Mouse (Mus musculus): ENCODE measurements around the gene 2200002J24Rik. TPM values are rescaled to one million over a fixed set of nuclear protein-coding genes. Genes with fewer than 3 reads are reported as not detected.

Gene 2200002J24Rik
- polyA plus RNA-seq, 1 experiment from 2014 or later, result not detected

DNA sequence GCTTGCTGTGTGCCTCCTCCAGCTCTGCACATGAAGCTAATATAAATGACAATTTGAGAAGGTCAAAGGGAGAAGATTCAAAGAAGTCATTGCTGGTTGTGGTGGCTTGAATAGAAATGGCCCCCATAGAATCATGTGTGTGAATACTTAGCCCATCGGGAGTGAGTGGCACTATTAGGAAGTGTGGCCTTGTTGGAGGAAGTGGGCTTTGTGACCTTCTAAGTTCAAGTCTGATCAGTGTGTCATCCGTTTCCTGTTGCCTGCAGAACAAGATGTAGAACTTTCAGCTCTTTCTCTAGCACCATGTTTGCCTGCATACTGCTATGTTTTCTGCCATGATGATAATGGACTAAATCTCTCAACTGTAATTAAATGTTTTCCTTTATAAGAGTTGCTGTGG lies 15.3 kb upstream of the 2200002J24Rik start:
- WGBS, result 78% methylated on average over 2 of the region's 2 CpGs

DNA sequence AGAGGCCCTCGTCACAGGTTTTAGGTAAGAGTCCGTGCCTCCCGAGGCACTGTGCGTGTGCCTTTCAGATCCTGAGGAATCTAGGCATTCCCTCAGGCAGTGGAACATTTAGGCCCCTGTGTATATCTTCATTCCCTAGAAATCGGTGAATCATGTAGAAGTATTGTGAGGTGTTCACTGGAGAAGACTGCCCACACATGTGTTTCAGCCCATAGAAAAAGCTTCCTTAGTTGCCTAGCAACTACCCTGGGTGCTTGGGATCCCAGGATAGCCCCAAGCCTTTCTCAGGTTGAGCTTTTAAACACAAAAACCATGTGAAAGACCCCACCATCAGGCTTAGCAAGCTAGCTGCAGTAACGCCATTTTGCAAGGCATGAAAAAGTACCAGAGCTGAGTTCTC lies 10.4 kb upstream of the 2200002J24Rik start:
- H3K4me2 ChIP-seq (ENCODE audit: low read depth, low read length, severe bottlenecking), result no peak overlapping the region
- H3K27me3 ChIP-seq (ENCODE audit: control insufficient read depth, insufficient read depth, low read length), result peaks cover 3% of the 10 kb centered on the region; the same call in 1 of the 2 replicates
- H3K36me3 ChIP-seq (ENCODE audit: control insufficient read depth, insufficient read depth, low read length), result no peaks in the 10 kb centered on the region
- H3K9me3 ChIP-seq (ENCODE audit: control insufficient read depth, low read length), result no peaks in the 10 kb centered on the region
- no peaks in the 10 kb centered on the region for H3K4me1 ChIP-seq (replicated peaks; ENCODE audit: control insufficient read depth, insufficient read depth, low read length)
- no peak overlapping the region for H3K9ac ChIP-seq (ENCODE audit: low read length)
- no peak overlapping the region for H3K27ac ChIP-seq (ENCODE audit: low read depth, low read length)
- 70% methylated on average over 6 of the region's 6 CpGs for WGBS
- DNase-seq (ENCODE audit: low spot score) (peak; percentile 37), ATAC-seq (replicated peaks; ENCODE audit: low FRiP score) (no peak)
- H3K4me3 ChIP-seq (ENCODE audit: low read depth, low read length), result no peak overlapping the region

More for the DNA sequence above, 15.3 kb upstream of the 2200002J24Rik start:
- no peak overlapping the region for H3K9ac ChIP-seq (ENCODE audit: low read length)
- H3K36me3 ChIP-seq (ENCODE audit: control insufficient read depth, insufficient read depth, low read length), result no peaks in the 10 kb centered on the region
- H3K9me3 ChIP-seq (ENCODE audit: control insufficient read depth, low read length), result no peaks in the 10 kb centered on the region; the same call in 1 of the 2 replicates
- H3K4me1 ChIP-seq (replicated peaks; ENCODE audit: control insufficient read depth, insufficient read depth, low read length), result no peaks in the 10 kb centered on the region
- no peak overlapping the region for H3K27ac ChIP-seq (ENCODE audit: low read depth, low read length)
- no peak for DNase-seq (ENCODE audit: low spot score)
- peaks cover 3% of the 10 kb centered on the region; the same call in 1 of the 2 replicates for H3K27me3 ChIP-seq (ENCODE audit: control insufficient read depth, insufficient read depth, low read length)
- H3K4me3 ChIP-seq (ENCODE audit: low read depth, low read length), result no peak overlapping the region
- H3K4me2 ChIP-seq (ENCODE audit: low read depth, low read length, severe bottlenecking), result no peak overlapping the region
- no peak for ATAC-seq (replicated peaks; ENCODE audit: low FRiP score)

DNA sequence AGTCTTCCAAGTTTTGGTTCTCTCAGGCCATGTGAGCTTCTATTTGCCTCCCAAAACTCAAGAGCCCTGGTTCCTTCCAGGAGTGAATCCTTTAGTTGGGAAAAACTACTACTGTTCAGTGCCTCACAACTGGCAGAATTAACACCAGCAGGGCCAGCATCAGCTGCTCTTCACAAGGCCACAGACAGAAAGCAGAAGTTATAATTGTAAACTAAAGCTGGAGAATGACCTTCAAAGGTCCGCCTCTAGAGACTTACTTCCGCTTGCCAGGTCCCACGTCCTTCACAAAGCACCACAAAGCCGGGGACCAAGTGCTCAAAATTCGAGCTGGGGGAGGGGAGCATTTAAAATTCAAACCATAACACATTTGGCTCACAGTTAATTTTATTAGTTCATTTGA lies 625 bp upstream of the 2200002J24Rik start:
- WGBS, result 69% methylated on average over 5 of the region's 5 CpGs
- H3K27me3 ChIP-seq (ENCODE audit: control insufficient read depth, insufficient read depth, low read length), result no peaks in the 10 kb centered on the region
- no peaks in the 10 kb centered on the region for H3K4me1 ChIP-seq (replicated peaks; ENCODE audit: control insufficient read depth, insufficient read depth, low read length)
- no peak for DNase-seq (ENCODE audit: low spot score)
- H3K27ac ChIP-seq (ENCODE audit: low read depth, low read length), result no peak overlapping the region
- no peak for ATAC-seq (replicated peaks; ENCODE audit: low FRiP score)
- no peaks in the 10 kb centered on the region for H3K9me3 ChIP-seq (ENCODE audit: control insufficient read depth, low read length)
- H3K4me2 ChIP-seq (ENCODE audit: low read depth, low read length, severe bottlenecking), result no peak overlapping the region
- H3K36me3 ChIP-seq (ENCODE audit: control insufficient read depth, insufficient read depth, low read length), result no peaks in the 10 kb centered on the region
- H3K9ac ChIP-seq (ENCODE audit: low read length), result no peak overlapping the region
- H3K4me3 ChIP-seq (ENCODE audit: low read depth, low read length), result no peak overlapping the region

DNA sequence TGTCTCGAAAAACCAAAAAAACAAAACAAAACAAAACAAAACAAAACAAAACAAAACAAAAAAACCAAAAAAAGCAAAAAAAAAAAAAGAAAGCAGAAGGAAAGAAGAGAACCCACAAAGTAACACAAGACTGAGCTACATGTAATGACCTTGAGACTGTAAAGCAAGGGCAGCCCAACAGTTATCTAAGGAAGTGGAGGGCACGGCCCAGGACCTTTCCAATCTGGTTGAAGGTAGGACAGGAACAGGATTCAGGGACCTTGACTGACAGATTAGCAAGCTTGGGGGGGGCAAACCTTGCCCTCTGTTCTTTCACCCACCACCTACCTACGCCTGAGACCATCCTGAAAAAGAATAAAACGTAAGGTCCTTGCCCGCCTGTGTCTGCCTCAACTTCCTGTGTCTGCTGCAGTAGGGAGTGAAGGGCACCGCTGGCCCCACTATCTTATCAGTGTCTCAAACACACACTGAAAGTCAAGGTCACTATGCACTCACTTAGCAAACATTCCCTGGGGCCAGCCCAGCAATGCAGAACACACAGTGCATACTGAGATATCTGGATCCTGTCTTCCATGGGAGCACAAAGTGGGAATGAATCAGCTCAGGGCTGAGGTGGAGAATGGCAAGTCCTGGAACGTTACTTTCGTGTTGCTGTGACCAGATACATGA lies 7.6 kb downstream of the 2200002J24Rik start:
- Histone ChIP-seq H3K27me3 (ENCODE audit: control insufficient read depth, insufficient read depth, low read length) (no peaks in the 10 kb centered on the region), H3K9ac (ENCODE audit: low read length) (no peak overlapping the region), H3K4me2 (ENCODE audit: low read depth, low read length, severe bottlenecking) (no peak overlapping the region), H3K9me3 (ENCODE audit: control insufficient read depth, low read length) (no peaks in the 10 kb centered on the region), H3K36me3 (ENCODE audit: control insufficient read depth, insufficient read depth, low read length) (no peaks in the 10 kb centered on the region), H3K27ac (ENCODE audit: low read depth, low read length) (no peak overlapping the region), H3K4me3 (ENCODE audit: low read depth, low read length) (no peak overlapping the region), H3K4me1 (replicated peaks; ENCODE audit: control insufficient read depth, insufficient read depth, low read length) (no peaks in the 10 kb centered on the region)
- 80% methylated on average over 8 of the region's 8 CpGs for WGBS
- ATAC-seq (replicated peaks; ENCODE audit: low FRiP score) (no peak), DNase-seq (ENCODE audit: low spot score) (no peak)

DNA sequence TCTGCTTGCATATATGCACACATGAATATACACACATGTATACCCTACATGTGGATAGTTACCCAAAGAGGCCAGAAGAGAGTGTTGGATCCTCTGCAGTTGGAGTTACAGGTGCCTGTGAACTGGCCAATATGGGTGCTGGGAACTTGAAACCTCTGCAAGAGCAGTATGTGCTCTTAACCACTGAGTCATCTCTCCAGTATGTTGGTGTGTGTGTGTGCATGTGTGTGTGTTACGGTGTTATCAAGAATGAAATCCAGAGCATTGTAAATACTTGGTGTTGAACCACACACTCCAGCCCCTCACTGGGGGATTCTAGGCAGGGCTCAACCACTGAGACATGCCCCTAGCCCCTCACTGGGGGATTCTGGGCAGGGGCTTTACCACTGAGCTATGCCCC lies 8.7 kb downstream of the 2200002J24Rik start:
- no peak for DNase-seq (ENCODE audit: low spot score)
- Histone ChIP-seq H3K27ac (ENCODE audit: low read depth, low read length) (no peak overlapping the region), H3K9me3 (ENCODE audit: control insufficient read depth, low read length) (no peaks in the 10 kb centered on the region), H3K4me3 (ENCODE audit: low read depth, low read length) (no peak overlapping the region), H3K4me1 (replicated peaks; ENCODE audit: control insufficient read depth, insufficient read depth, low read length) (no peaks in the 10 kb centered on the region), H3K4me2 (ENCODE audit: low read depth, low read length, severe bottlenecking) (no peak overlapping the region), H3K36me3 (ENCODE audit: control insufficient read depth, insufficient read depth, low read length) (no peaks in the 10 kb centered on the region), H3K27me3 (ENCODE audit: control insufficient read depth, insufficient read depth, low read length) (no peaks in the 10 kb centered on the region), H3K9ac (ENCODE audit: low read length) (no peak overlapping the region)
- ATAC-seq (replicated peaks; ENCODE audit: low FRiP score), result no peak
- 100% methylated on average over 1 of the region's 1 CpGs for WGBS

DNA sequence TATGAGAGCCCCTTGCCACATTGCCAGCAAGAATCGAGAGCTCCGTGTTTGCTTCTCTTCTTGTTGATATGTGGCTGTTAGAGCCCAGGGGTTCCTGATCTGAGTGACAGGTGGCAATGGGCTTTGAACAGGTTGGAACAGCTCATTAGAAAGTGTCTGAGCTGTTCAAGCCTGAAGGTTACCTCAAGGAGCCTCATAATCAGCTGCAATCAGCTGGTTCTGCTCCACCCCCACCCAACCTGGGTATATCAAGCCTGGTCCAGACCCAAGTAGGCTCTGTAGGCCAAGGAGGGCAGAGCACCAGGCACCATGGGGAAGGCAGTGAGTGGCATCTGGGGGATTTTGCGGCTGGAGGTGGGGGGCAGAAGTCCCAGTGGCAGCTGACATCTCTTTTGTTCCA lies 13.2 kb downstream of the 2200002J24Rik start, which contains the start of gene Atp4a:
Gene Atp4a (plus strand): TSS at position 268 of the 400 bp plus-strand sequence.
- Histone ChIP-seq H3K27ac (ENCODE audit: low read depth, low read length) (no peak within 1 kb of the TSS), H3K4me2 (ENCODE audit: low read depth, low read length, severe bottlenecking) (no peak within 1 kb of the TSS), H3K27me3 (ENCODE audit: control insufficient read depth, insufficient read depth, low read length) (peaks cover 2% of the 10 kb centered on the region), H3K36me3 (ENCODE audit: control insufficient read depth, insufficient read depth, low read length) (no peaks in the 10 kb centered on the region), H3K9ac (ENCODE audit: low read length) (no peak within 1 kb of the TSS), H3K4me1 (replicated peaks; ENCODE audit: control insufficient read depth, insufficient read depth, low read length) (peaks cover 2% of the 10 kb centered on the region; the same call in 1 of the 2 replicates), H3K4me3 (ENCODE audit: low read depth, low read length) (no peak within 1 kb of the TSS), H3K9me3 (ENCODE audit: control insufficient read depth, low read length) (no peaks in the 10 kb centered on the region)
- ATAC-seq (replicated peaks; ENCODE audit: low FRiP score) (no peak), DNase-seq (ENCODE audit: low spot score) (no peak)
- 82% methylated on average over 3 of the region's 3 CpGs for WGBS

DNA sequence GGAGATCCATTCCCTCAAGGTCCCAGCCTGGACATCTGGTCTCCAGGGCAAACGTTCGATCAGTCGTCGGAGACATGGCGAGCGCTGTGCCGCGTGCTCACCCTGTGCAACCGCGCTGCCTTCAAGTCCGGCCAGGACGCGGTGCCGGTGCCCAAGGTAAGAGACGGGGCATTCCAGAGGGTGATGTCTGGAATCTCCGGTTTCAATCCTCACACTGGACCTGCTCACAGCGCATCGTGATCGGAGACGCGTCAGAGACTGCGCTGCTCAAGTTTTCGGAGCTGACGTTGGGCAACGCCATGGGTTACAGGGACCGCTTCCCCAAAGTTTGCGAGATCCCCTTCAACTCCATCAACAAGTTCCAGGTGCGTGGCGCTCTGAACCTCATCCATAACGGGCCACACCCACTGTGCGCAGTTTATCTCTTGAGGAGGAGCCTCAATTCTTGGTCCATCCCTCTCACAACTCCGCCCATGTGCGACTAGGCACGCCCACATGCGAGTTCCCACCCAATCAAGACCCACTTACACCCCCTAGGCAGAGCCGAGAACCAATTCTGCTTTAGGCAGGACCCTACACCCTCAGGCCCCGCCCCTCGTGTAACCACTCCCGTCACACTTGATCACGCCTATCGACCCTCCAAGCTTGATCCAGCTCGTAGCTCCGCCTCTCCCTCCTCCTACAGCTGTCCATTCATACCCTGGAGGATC lies 18.4 kb downstream of the 2200002J24Rik start:
- Histone ChIP-seq H3K4me1 (replicated peaks; ENCODE audit: control insufficient read depth, insufficient read depth, low read length) (peaks cover 3% of the 10 kb centered on the region; the same call in 1 of the 2 replicates), H3K27ac (ENCODE audit: low read depth, low read length) (no peak overlapping the region)

DNA sequence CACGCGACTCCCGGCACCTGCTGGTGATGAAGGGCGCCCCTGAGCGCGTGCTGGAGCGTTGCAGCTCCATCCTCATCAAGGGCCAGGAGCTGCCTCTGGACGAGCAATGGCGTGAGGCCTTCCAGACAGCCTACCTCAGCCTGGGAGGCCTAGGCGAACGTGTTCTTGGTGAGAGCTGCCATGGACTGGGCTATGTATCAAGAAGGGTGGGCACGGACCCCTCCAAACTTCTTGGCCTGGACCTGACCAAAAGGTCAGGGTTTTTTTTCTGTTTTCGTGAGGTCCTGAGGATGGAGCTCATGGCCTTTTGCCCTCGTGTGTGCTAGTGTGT lies 19.0 kb downstream of the 2200002J24Rik start:
- Histone ChIP-seq H3K27me3 (ENCODE audit: control insufficient read depth, insufficient read depth, low read length) (peaks cover 4% of the 10 kb centered on the region), H3K9ac (ENCODE audit: low read length) (peak overlapping the region; percentile 1; the same call in 1 of the 2 replicates), H3K27ac (ENCODE audit: low read depth, low read length) (no peak overlapping the region), H3K4me1 (replicated peaks; ENCODE audit: control insufficient read depth, insufficient read depth, low read length) (peaks cover 3% of the 10 kb centered on the region; the same call in 1 of the 2 replicates), H3K4me3 (ENCODE audit: low read depth, low read length) (peak overlapping the region; percentile 29), H3K4me2 (ENCODE audit: low read depth, low read length, severe bottlenecking) (peak overlapping the region; percentile 63), H3K36me3 (ENCODE audit: control insufficient read depth, insufficient read depth, low read length) (no peaks in the 10 kb centered on the region), H3K9me3 (ENCODE audit: control insufficient read depth, low read length) (no peaks in the 10 kb centered on the region)
- ATAC-seq (replicated peaks; ENCODE audit: low FRiP score) (no peak; the same call in 1 of the 2 replicates), DNase-seq (ENCODE audit: low spot score) (no peak)
- 5% methylated on average over 14 of the region's 14 CpGs for WGBS

More for the DNA sequence above, 18.4 kb downstream of the 2200002J24Rik start:
- peak overlapping the region; percentile 12 for H3K9ac ChIP-seq (ENCODE audit: low read length)
- H3K4me2 ChIP-seq (ENCODE audit: low read depth, low read length, severe bottlenecking), result peak overlapping the region; percentile 63
- ATAC-seq (replicated peaks; ENCODE audit: low FRiP score) (peak; percentile 97), DNase-seq (ENCODE audit: low spot score) (peak; percentile 92)
- H3K27me3 ChIP-seq (ENCODE audit: control insufficient read depth, insufficient read depth, low read length), result peaks cover 4% of the 10 kb centered on the region
- 1% methylated on average over 43 of the region's 43 CpGs for WGBS
- H3K4me3 ChIP-seq (ENCODE audit: low read depth, low read length), result peak overlapping the region; percentile 29
- H3K9me3 ChIP-seq (ENCODE audit: control insufficient read depth, low read length), result no peaks in the 10 kb centered on the region
- H3K36me3 ChIP-seq (ENCODE audit: control insufficient read depth, insufficient read depth, low read length), result no peaks in the 10 kb centered on the region
